Mouse (Mus musculus) adrenal gland, postnatal 36 days (tissue): ENCODE data around the gene Srsf6. TPM values are rescaled to one million over a fixed set of nuclear protein-coding genes. Genes with fewer than 3 reads are reported as not detected.

Source experiments
- DNase-seq, 2 experiments: peaks; one replicate each; pipeline ENCODE4 v3.0.0; 2021; ENCODE audit warnings: mixed read lengths in 1 of 2
- total RNA-seq, 2 experiments: library from RNA; stranded (reverse); gene quantifications; 2 replicates each; pipeline ENCODE4 v1.2.3; 2021

The Srsf6 gene
- total RNA-seq, 2 experiments from 2014 or later: 149 to 224 TPM

DNA sequence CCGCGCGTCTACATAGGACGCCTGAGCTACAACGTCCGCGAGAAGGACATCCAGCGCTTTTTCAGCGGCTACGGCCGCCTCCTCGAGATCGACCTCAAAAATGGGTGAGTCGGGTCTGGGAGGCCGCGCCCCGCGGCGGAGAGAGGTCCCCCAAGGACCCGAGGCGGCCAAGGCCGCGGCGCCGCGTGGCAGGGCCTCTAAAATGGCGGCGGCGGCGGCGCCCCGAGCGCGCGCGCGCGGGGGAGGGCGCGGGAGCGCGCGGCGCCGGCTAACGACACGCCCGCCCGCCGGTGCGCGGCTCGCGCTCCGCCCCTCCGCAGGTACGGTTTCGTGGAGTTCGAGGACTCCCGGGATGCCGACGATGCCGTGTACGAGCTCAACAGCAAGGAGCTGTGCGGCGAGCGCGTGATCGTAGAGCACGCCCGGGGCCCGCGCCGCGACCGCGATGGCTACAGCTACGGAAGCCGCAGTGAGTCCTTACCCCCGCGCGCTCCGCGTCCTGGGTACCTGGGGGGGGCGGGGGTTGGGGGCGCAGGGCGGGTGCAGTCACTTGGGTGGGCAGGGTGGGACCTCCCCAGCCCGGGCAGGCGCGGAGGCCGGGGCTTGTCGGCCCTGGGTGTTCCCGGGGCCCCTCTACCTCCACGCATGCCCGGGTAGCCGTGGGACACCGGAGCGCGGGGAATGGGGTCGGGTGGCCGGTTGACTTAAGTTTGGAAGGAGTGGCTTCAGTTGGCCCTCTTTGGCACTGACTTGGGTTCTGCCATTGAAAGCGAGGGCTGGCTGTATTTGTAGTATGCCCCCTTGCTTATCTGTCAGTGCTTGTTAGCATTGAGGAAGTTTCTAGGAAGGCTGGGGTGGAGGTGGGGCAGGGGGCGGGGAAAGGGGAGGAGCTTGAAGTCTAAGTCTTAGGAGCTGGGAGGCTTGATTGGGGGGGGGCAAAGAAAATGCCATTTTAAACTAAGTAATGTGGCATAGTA, 634 bp downstream of the Srsf6 start:
- peak; percentile 65 to 71 for DNase-seq

- no peak for DNase-seq
Observed at GRCm38 (mm10) chr2:162932706-162933105, 1.4 kb downstream of the Srsf6 start.

GRCm38 (mm10) chr2:162934421-162934820, 3.1 kb downstream of the Srsf6 start:
- DNase-seq: no peak

GRCm38 (mm10) chr2:162935700-162936099, 4.4 kb downstream of the Srsf6 start:
- no peak for DNase-seq

GRCm38 (mm10) chr2:162939562-162939961, 8.2 kb downstream of the Srsf6 start:
- DNase-seq: no peak

GRCm38 (mm10) chr2:162943148-162943846, 12.0 kb downstream of the Srsf6 start, which contains the start of gene L3mbtl1:
L3mbtl1 (plus strand) TSS chr2:162943472.
- DNase-seq: peak; percentile 58 to 71

DNA sequence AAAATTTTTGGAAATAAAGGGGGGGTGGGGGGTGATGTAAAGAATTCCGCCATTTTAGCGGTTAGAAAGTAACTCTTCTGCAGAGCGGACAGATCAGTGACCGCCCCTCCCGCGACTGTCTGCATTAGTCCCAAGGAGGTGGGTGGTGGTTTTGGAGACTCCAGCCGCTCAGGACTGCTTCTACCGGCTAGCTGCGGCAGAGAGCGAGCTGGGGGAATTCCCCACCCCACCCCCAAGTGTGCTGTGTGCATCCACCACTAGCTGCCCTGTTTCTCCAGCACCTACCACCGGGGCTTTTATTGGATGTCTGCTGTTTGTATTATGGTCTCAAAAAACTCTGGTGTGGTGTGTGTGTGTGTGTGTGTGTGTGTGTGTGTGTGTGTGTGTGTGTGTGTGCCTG, 12.6 kb downstream of the Srsf6 start:
- DNase-seq: no peak

DNA sequence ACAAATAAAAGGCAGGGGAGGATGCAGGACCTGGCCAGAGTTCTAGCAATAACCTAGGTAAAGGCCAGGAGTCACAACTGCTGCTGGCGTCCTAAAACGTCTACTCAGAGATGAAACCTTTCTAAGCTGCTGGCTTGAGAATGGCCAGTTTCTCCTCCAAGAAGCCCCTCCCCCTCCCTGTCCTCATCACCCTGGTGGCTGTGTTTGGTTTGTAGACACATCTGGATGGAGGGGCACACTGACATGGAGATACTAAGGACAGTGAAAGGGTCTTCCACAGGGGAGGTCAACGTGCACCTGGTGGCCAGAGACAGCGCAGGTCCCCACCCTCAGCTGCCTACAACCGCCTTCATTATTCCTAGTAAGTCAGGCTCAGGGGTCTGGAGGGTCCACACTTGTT, 15.6 kb downstream of the Srsf6 start:
- DNase-seq: no peak

DNA sequence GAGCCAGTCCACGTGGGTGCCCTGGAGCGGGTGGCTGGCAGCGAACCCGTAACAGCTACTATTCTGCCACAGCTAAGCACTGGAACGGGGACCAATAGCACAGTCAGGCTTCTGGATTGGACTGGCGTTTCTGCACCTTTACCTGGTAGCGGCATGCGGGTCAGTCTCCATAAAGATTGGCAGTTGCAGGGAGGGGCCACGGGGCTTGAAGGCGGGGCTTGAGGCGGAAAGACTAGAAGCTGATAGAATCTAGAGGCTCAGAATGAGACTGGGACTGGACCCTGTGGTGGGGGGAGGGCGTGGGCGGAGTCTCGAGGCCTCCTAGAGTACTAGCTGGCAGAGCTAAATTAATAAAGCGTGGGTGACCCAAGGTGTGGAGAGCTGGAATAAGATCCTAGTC, 16.4 kb downstream of the Srsf6 start:
- DNase-seq: peak; percentile 20 to 33

GRCm38 (mm10) chr2:162948221-162948620, 16.9 kb downstream of the Srsf6 start:
- DNase-seq: no peak

- no peak for DNase-seq
Observed at GRCm38 (mm10) chr2:162950776-162951175, 19.4 kb downstream of the Srsf6 start.

DNA sequence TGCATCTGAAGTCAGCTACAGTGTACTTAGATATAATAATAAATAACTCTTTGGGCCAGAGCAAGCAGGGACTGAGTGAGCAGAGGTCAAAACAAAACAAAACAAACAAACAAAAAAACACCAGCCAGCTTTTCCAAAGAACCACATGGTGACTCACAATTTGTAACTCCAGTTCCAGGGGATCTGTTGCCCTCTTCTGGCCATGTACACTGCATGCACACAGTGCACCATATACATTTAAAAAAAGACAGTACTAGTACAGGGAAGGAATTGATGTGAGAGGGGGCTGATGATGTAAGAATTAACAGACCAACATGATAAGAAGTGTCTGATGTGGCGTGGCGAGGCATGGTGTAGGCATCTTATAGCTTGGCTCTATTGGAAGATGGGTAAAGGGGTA, 25.5 kb downstream of the Srsf6 start:
- no peak for DNase-seq

GRCm38 (mm10) chr2:162961321-162961720, 30.0 kb downstream of the Srsf6 start:
- DNase-seq: peak; percentile 14 to 30

DNA sequence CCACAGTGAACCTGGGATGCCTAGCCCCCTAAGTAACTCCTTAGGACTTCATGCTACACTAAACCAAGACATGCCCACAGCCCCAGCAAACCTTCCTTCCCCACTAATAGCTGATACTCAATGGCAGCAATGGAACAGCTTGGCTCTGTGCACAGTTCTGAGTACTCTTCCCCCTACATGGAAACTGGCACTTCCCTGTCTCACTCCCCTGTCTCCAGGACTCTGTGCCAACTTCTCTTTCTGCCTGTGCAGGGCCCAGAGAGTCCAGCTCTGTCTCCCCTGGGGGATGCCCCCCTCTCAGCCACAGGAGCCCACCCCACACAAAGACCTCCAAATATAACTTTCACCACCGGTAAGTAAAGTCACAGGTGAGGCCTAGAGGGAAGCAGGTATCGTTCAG, 35.4 kb downstream of the Srsf6 start:
- no peak for DNase-seq

DNA sequence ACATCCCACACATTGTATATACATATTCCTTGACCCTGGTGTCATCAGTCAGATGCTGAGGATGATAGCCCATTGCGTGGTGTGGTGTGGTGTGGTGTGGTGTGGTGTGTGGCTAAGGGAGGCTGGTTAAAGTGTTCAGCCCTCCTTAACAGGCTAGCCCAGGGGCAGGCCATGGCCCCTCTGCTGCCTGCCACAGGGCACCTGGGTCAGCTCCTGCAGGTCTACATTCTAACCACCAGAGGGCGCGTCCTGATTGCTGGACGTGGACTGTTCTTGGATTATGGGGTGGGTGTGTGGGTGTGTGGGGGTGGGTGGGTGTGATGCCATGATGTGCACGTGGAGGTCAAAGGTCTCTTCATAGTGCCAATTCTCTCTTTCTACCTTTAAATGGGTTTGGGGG, 37.0 kb downstream of the Srsf6 start:
- DNase-seq: peak; percentile 61 to 66

DNA sequence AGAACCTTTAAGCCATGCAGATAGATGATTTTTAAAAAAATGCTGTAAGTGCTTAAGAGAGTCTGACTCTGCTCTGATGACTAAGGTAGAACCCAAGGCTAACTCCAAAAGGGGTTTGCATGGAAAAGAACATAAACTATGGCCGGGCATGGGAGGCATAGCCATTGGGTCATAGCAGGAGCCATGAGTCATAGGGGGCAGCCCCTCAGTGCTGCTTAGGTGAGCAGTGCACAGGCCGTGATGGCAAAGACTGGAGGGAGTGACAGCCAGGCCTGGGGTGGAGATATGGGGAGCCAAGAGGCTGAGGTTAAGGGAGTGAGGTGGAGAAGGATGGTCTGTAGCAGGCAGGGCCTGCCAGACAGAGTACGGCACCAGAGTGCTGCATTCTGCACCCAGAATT, 37.8 kb downstream of the Srsf6 start:
- peak; percentile 30 to 31 for DNase-seq

DNA sequence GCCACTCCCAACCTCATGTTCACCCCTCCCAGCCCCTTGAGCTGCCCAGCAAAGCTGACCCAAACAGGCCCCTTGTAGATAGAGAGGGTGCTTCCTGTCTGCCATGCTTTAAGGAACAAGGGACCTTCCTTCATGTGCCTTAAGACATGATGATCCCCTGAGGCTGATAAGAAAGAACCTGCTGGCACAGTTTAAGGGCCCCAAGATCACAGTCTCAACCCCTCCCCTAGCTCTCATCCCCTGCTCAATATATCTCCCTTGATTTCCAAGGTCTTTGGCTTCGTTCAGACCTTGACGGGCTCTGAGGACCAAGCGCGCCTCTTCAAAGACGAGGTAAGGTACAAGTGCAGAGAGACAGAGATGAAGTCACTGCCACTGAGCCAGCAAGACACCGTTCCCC, 39.6 kb downstream of the Srsf6 start:
- peak in 1 of 2 experiments; percentile 14 for DNase-seq

DNA sequence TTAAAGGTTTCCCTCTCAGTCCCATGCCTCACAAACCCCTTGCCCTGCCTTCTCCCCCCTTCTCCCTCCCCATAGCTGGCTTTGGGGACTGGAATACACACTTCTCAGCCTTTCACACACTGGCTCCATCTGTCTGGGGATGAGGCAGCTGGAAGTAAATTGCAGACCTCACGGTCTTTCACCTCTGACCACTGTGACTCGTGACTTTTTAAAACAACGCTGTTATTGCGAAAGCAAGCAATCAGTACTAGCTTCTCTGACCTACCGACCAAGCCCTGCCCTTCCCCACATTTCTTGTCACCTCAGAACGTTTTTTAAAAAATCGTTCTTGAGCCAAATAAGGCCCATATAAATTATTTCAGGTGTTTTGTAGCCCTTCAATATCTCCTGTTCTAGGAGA, 41.4 kb downstream of the Srsf6 start:
- DNase-seq: no peak

DNA sequence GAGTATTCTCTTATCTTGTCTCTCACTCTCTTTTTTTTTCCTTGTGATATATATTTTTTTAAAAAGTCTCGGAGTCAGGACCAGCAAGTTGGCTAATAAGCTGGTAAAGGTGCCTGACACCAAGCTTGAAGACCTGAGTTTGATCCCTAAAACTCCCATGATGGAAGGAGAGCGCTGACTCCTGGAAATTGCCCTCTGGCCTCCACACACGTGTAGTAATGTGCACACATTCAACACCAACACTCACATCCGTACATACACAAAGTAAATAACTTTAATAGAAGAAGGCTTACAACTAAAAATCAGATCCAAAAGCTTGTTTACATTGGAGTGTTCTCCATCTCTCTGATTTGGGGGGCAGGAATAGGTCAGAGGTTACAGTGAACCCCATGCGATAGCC, 41.9 kb downstream of the Srsf6 start:
- DNase-seq: no peak

GRCm38 (mm10) chr2:162973637-162974036, 42.3 kb downstream of the Srsf6 start:
- DNase-seq: peak; percentile 25 to 50

- DNase-seq: no peak
Observed at GRCm38 (mm10) chr2:162975157-162975775, 43.9 kb downstream of the Srsf6 start.

GRCm38 (mm10) chr2:162976001-162976400, 44.7 kb downstream of the Srsf6 start:
- DNase-seq: peak; percentile 60 to 73

- no peak for DNase-seq
Observed at GRCm38 (mm10) chr2:162984381-162984780, 53.1 kb downstream of the Srsf6 start.
